Mouse (Mus musculus): Measurements from ENCODE around the gene Rbbp6.

GRCm38 (mm10) chr7:122919728-122920582 is 45.5 kb upstream of the Rbbp6 start:
- no peak for TF ChIP-seq HCFC1 (IDR thresholded peaks at IDR 0.05; ENCODE audit: borderline replicate concordance, insufficient read depth, low read length)
- no peak for TF ChIP-seq CHD2 (IDR thresholded peaks at IDR 0.05; ENCODE audit: low read depth, low read length)
- no peak for TF ChIP-seq MAFK (IDR thresholded peaks at IDR 0.05; ENCODE audit: insufficient read depth, low read depth, low read length)

Data from ES-E14 (cell line).